ENCODE assay signal across 18 mouse cellular contexts in the genomic region with DNA sequence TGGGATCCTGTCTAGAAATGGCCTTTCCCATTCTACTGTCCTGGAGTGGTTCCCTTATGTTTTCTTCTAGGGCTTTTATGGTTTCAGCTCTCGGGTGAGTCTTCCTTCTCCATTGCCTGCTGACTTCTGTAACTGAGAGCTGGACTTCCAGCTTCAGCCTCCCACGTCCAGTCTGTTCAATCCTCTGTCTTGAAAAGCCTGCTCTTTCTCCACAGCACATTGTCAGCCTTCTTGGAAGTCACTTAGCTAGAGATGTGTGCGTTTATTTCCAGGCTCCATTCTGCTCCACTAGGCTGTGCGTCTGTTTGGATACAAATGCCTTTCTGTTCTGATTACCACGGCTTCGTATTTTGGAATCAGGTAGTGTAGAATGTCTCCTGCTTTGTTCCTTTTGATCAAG.
"Had no signal": no experiment of that assay in that cellular context is flagged by ENCODE, and none has a peak within 500 bp of the region (broad histone marks: within the 10 kb centered on the region; RNA-seq: fewer than 3 reads in every experiment).

No protein-coding gene starts in this region.

- ATAC-seq: midbrain, embryonic 16.5 days had no signal

- H3K27me3 ChIP-seq: midbrain, embryonic 12.5 days; neural tube, embryonic 13.5 days; neural tube, embryonic 15.5 days had no signal

- H3K36me3 ChIP-seq: midbrain, embryonic 10.5 days; midbrain, embryonic 12.5 days; neural tube, embryonic 13.5 days; neural tube, embryonic 15.5 days had no signal

- H3K9ac ChIP-seq: lung, embryonic 14.5 days; midbrain, embryonic 12.5 days; neural tube, embryonic 13.5 days; neural tube, embryonic 15.5 days had no signal

- H3K4me3 ChIP-seq: midbrain, embryonic 10.5 days; midbrain, embryonic 12.5 days; myocyte; neural tube, embryonic 13.5 days; neural tube, embryonic 15.5 days had no signal

- H3K4me2 ChIP-seq: lung, embryonic 14.5 days; midbrain, embryonic 12.5 days; neural tube, embryonic 13.5 days; neural tube, embryonic 15.5 days had no signal

- H3K4me1 ChIP-seq: midbrain, embryonic 10.5 days; midbrain, embryonic 12.5 days; neural tube, embryonic 13.5 days; neural tube, embryonic 15.5 days had no signal

- H3K27ac ChIP-seq: midbrain, embryonic 10.5 days; midbrain, embryonic 12.5 days; neural tube, embryonic 13.5 days; neural tube, embryonic 15.5 days had no signal

- H3K9me3 ChIP-seq: midbrain, embryonic 10.5 days; midbrain, embryonic 12.5 days; neural tube, embryonic 13.5 days; neural tube, embryonic 15.5 days had no signal

- DNase-seq: lung, adult 18-20 months; lung, embryonic 14.5 days; lung, postnatal 10 days; lung, postnatal 4 days; midbrain, embryonic 14.5 days; retina, postnatal 1 day; right cerebral cortex, postnatal 25 days; right cerebral cortex, postnatal 4 days; spleen, adult 18-20 months; thymus, adult 2 months; thymus, postnatal 25 days; thymus, postnatal 4 days had no signal
